ENCODE assay signal across 9 mouse cellular contexts in the genomic region with DNA sequence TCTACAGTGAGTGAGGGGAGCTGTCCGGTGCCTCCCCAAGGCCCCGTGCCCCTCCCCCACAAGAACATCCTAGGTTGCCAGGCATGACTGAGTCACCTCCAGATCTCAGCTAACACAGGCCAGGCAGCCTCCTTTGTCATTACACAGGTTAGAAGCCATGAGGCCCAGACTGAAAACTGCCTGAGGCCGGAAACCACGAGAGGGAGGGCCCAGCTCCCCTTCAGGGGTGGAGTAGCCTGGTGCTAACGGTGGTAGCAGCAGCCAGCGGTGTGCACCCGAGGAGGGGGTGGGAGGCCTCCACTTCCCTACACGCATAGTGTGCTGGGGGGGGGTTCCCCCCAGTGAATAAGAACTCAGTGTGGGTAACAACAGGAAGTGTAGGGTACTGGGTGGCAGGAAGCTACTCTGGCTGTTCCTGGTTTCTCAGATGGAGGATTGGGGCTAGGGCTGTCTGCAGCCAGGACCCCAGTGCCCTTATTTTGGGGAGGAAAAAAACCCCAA. TPM values are rescaled to one million over a fixed set of nuclear protein-coding genes. Genes with fewer than 3 reads are reported as not detected.
DNase-seq lines count a peak whose midpoint lies in the region; ATAC-seq and TF ChIP-seq lines count a peak whose summit lies in the region.
"Had no signal": no experiment of that assay in that cellular context is flagged by ENCODE, and none has a peak within 500 bp of the region (broad histone marks: within the 10 kb centered on the region; RNA-seq: fewer than 3 reads in every experiment).

No protein-coding gene starts in this region.

- H3K79me2 ChIP-seq in liver, adult 2 months (ENCODE audit: control insufficient read depth, insufficient read depth, low read length): no peaks in the 10 kb centered on the region

- no peak overlapping the region for H3K4me3 ChIP-seq in kidney, adult 2 months (ENCODE audit: insufficient read depth, low read depth, low read length)
- H3K4me3 ChIP-seq in liver, adult 2 months (ENCODE audit: insufficient read depth, low read depth, low read length): no peak overlapping the region
- no peak overlapping the region for H3K4me3 ChIP-seq in forebrain, embryonic 11.5 days (ENCODE audit: low read depth, low read length)
- H3K4me3 ChIP-seq: limb, embryonic 13.5 days had no signal

- no peak overlapping the region for H3K9ac ChIP-seq in liver, adult 2 months (ENCODE audit: low read depth, low read length)
- H3K9ac ChIP-seq in forebrain, embryonic 11.5 days (ENCODE audit: low read length): no peak overlapping the region
- H3K9ac ChIP-seq: limb, embryonic 13.5 days had no signal

- H3K4me2 ChIP-seq in forebrain, embryonic 11.5 days (ENCODE audit: low read depth, low read length, severe bottlenecking): no peak overlapping the region
- H3K4me2 ChIP-seq: limb, embryonic 13.5 days had no signal

- H3K9me3 ChIP-seq in forebrain, embryonic 11.5 days (ENCODE audit: control insufficient read depth, low read length): no peaks in the 10 kb centered on the region
- H3K9me3 ChIP-seq: limb, embryonic 13.5 days had no signal

- H3K27ac ChIP-seq in kidney, adult 2 months (ENCODE audit: insufficient read depth, low read depth, low read length): peak overlapping the region; percentile 90
- no peak overlapping the region for H3K27ac ChIP-seq in liver, adult 2 months (replicated peaks; ENCODE audit: insufficient read depth, low read depth, low read length)
- no peak overlapping the region for H3K27ac ChIP-seq in forebrain, embryonic 11.5 days (ENCODE audit: low read depth, low read length)
- H3K27ac ChIP-seq: limb, embryonic 13.5 days had no signal

- H3K4me1 ChIP-seq in kidney, adult 2 months (ENCODE audit: control insufficient read depth, insufficient read depth, low read length): peaks cover 41% of the 10 kb centered on the region
- no peaks in the 10 kb centered on the region for H3K4me1 ChIP-seq in liver, adult 2 months (ENCODE audit: control insufficient read depth, insufficient read depth, low read length)
- H3K4me1 ChIP-seq in forebrain, embryonic 11.5 days (replicated peaks; ENCODE audit: control insufficient read depth, insufficient read depth, low read length): peaks cover 6% of the 10 kb centered on the region; the same call in 1 of the 2 replicates

- ATAC-seq in granulocyte monocyte progenitor cell, adult 5-6 weeks (replicated peaks; ENCODE audit: poor library complexity, severe bottlenecking): peak; percentile 60
- no peak for ATAC-seq in forebrain, embryonic 11.5 days (replicated peaks; ENCODE audit: low FRiP score)

- TF ChIP-seq POLR2A in kidney, adult 2 months (IDR thresholded peaks at IDR 0.05; ENCODE audit: low read depth, low read length): no peak
- TF ChIP-seq POLR2A in liver, adult 2 months (IDR thresholded peaks at IDR 0.05; ENCODE audit: extremely low read depth, insufficient read depth, low read length): no peak

- no peaks in the 10 kb centered on the region for H3K36me3 ChIP-seq in kidney, adult 2 months (ENCODE audit: control insufficient read depth, insufficient read depth, low read length)
- no peaks in the 10 kb centered on the region for H3K36me3 ChIP-seq in liver, adult 2 months (ENCODE audit: control insufficient read depth, insufficient read depth, low read length)
- H3K36me3 ChIP-seq in forebrain, embryonic 11.5 days (ENCODE audit: control insufficient read depth, insufficient read depth, low read length): no peaks in the 10 kb centered on the region
- H3K36me3 ChIP-seq: limb, embryonic 13.5 days had no signal

- DNase-seq in kidney, adult 2 months: peak; percentile 52
- no peak for DNase-seq in kidney, adult 18-20 months
- DNase-seq in liver, adult 2 months (ENCODE audit: extremely low read depth, low read depth, low spot score): peak; percentile 16
- DNase-seq in spleen, adult 18-20 months: peak; percentile 83 to 93
- DNase-seq in left cerebral cortex, adult 9 months (ENCODE audit: low spot score in 2 of 2): no peak
- DNase-seq in layer of hippocampus, postnatal 14 days (ENCODE audit: low spot score in 2 of 2): no peak
- DNase-seq in forebrain, embryonic 11.5 days (ENCODE audit: low spot score): no peak

- H3K27me3 ChIP-seq in kidney, adult 2 months (replicated peaks; ENCODE audit: control insufficient read depth, insufficient read depth, low read length): no peaks in the 10 kb centered on the region
- peaks cover 3% of the 10 kb centered on the region; the same call in 1 of the 2 replicates for H3K27me3 ChIP-seq in liver, adult 2 months (ENCODE audit: control insufficient read depth, insufficient read depth, low read length)
- peaks cover 30% of the 10 kb centered on the region for H3K27me3 ChIP-seq in forebrain, embryonic 11.5 days (ENCODE audit: control insufficient read depth, insufficient read depth, low read length)

- WGBS in kidney, adult 2 months: 27% methylated on average over 8 of the region's 8 CpGs
- 68% methylated on average over 8 of the region's 8 CpGs for WGBS in liver, adult 2 months
- 65% methylated on average over 8 of the region's 8 CpGs for WGBS in forebrain, embryonic 11.5 days

- TF ChIP-seq CTCF in kidney, adult 2 months (conservative IDR thresholded peaks at IDR 0.05; ENCODE audit: insufficient read depth, insufficient read length, low read depth, low read length): no peak
- TF ChIP-seq CTCF in liver, adult 2 months (IDR thresholded peaks at IDR 0.05; ENCODE audit: low read depth, low read length): no peak

RNA-seq across cellular contexts. Expression of a gene that starts 4.0 kb away (rescaled TPM):
- polyA plus RNA-seq in kidney, adult 2 months (2012; rRNA removed): 32.7 and 35.5 TPM in 2 replicates
- total RNA-seq in granulocyte monocyte progenitor cell, adult 5-6 weeks (2014; fragmentation: Nextera tagmentation): 58.4 and 94.0 TPM in 2 replicates
- 21.3 and 31.0 TPM in 2 replicates for total RNA-seq in granulocyte monocyte progenitor cell, adult 5-6 weeks (2017)
- total RNA-seq in liver, adult 2 months (2014; rRNA removed): 0.46 and 0.74 TPM in 2 replicates
- 0.86 and 2.2 TPM in 2 replicates for polyA plus RNA-seq in liver, adult 2 months (2012; rRNA removed)
- total RNA-seq in layer of hippocampus, postnatal 14 days (2021): 100 to 1,000 TPM; 120 to 128 TPM
- polyA plus RNA-seq in forebrain, embryonic 11.5 days (2014; fragmentation: Nextera tagmentation; extraction: Ambion mirVana): 0.76 and 1.8 TPM in 2 replicates

RNA-seq across cellular contexts. Expression of a gene that starts 33.4 kb away (rescaled TPM):
- polyA plus RNA-seq in kidney, adult 2 months (2012; rRNA removed): 0.09 and 0.22 TPM in 2 replicates
- total RNA-seq in granulocyte monocyte progenitor cell, adult 5-6 weeks (2014; fragmentation: Nextera tagmentation): not detected in 2 replicates
- total RNA-seq in granulocyte monocyte progenitor cell, adult 5-6 weeks (2017): not detected in 2 replicates
- not detected in 2 replicates for total RNA-seq in liver, adult 2 months (2014; rRNA removed)
- polyA plus RNA-seq in liver, adult 2 months (2012; rRNA removed): not detected in 2 replicates
- total RNA-seq in layer of hippocampus, postnatal 14 days (2021): 1 to 10 TPM; 1.4 TPM
- polyA plus RNA-seq in forebrain, embryonic 11.5 days (2014; fragmentation: Nextera tagmentation; extraction: Ambion mirVana): 0.23 and 0.32 TPM in 2 replicates

RNA-seq across cellular contexts. Expression of a gene that starts 42.7 kb away (rescaled TPM):
- 3.8 and 4.0 TPM in 2 replicates for polyA plus RNA-seq in kidney, adult 2 months (2012; rRNA removed)
- total RNA-seq in granulocyte monocyte progenitor cell, adult 5-6 weeks (2014; fragmentation: Nextera tagmentation): 2.6 and 6.4 TPM in 2 replicates
- total RNA-seq in granulocyte monocyte progenitor cell, adult 5-6 weeks (2017): 1.3 and 3.4 TPM in 2 replicates
- total RNA-seq in liver, adult 2 months (2014; rRNA removed): 1.3 and 1.8 TPM in 2 replicates
- polyA plus RNA-seq in liver, adult 2 months (2012; rRNA removed): 1.6 and 1.9 TPM in 2 replicates
- 10 to 100 TPM; 11.2 to 16.1 TPM for total RNA-seq in layer of hippocampus, postnatal 14 days (2021)
- polyA plus RNA-seq in forebrain, embryonic 11.5 days (2014; fragmentation: Nextera tagmentation; extraction: Ambion mirVana): 8.7 and 9.2 TPM in 2 replicates

RNA-seq across cellular contexts. Expression of a gene that starts 43.3 kb away (rescaled TPM):
- not detected in 2 replicates for polyA plus RNA-seq in kidney, adult 2 months (2012; rRNA removed)
- total RNA-seq in granulocyte monocyte progenitor cell, adult 5-6 weeks (2014; fragmentation: Nextera tagmentation): 1.4 TPM in 1 of 2 replicates, not detected in the other
- not detected in 2 replicates for total RNA-seq in granulocyte monocyte progenitor cell, adult 5-6 weeks (2017)
- total RNA-seq in liver, adult 2 months (2014; rRNA removed): not detected in 2 replicates
- not detected in 2 replicates for polyA plus RNA-seq in liver, adult 2 months (2012; rRNA removed)
- 1 to 10 TPM in 1 of 2 experiments, under 1 TPM in 1; 0.69 to 1.4 TPM for total RNA-seq in layer of hippocampus, postnatal 14 days (2021)
- not detected in 2 replicates for polyA plus RNA-seq in forebrain, embryonic 11.5 days (2014; fragmentation: Nextera tagmentation; extraction: Ambion mirVana)
- polyA plus RNA-seq: limb, embryonic 13.5 days had no signal

RNA-seq across cellular contexts. Expression of a gene that starts 58.9 kb away (rescaled TPM):
- 24.9 and 26.4 TPM in 2 replicates for polyA plus RNA-seq in kidney, adult 2 months (2012; rRNA removed)
- 9.7 and 13.5 TPM in 2 replicates for total RNA-seq in granulocyte monocyte progenitor cell, adult 5-6 weeks (2014; fragmentation: Nextera tagmentation)
- total RNA-seq in granulocyte monocyte progenitor cell, adult 5-6 weeks (2017): 28.7 and 31.0 TPM in 2 replicates
- 10.2 and 10.5 TPM in 2 replicates for total RNA-seq in liver, adult 2 months (2014; rRNA removed)
- 12.1 and 13.5 TPM in 2 replicates for polyA plus RNA-seq in liver, adult 2 months (2012; rRNA removed)
- 10 to 100 TPM; 50.8 to 53.8 TPM for total RNA-seq in layer of hippocampus, postnatal 14 days (2021)
- polyA plus RNA-seq in forebrain, embryonic 11.5 days (2014; fragmentation: Nextera tagmentation; extraction: Ambion mirVana): 3.9 and 4.6 TPM in 2 replicates

Comparison
In these comparisons a context has a peak if more than half of its experiments do, and no peak if none do; other contexts are left out.
1. DNase-seq: peak in kidney, adult 2 months (single experiment), liver, adult 2 months (single experiment) and spleen, adult 18-20 months (2 of 2); none in kidney, adult 18-20 months (single experiment), left cerebral cortex, adult 9 months (0 of 2), layer of hippocampus, postnatal 14 days (0 of 2) and forebrain, embryonic 11.5 days (single experiment).
2. RNA of a gene that starts 4.0 kb away (total RNA-seq): 120 to 128 TPM in layer of hippocampus, postnatal 14 days and 21.3 to 94.0 TPM in granulocyte monocyte progenitor cell, adult 5-6 weeks; 0.46 to 0.74 TPM in liver, adult 2 months; every median in the first group is over 10 times any median in the second.